Mouse (Mus musculus): Measurements from ENCODE around the gene Pask.
A peak's percentile ranks its signal among the peaks of the same experiment; 100 is the strongest.
"Not testable (repeated sequence)": the region's sequence is repeated elsewhere in the genome, so short reads cannot be mapped to it uniquely, and the experiment has no call there.

Pask gene

DNA sequence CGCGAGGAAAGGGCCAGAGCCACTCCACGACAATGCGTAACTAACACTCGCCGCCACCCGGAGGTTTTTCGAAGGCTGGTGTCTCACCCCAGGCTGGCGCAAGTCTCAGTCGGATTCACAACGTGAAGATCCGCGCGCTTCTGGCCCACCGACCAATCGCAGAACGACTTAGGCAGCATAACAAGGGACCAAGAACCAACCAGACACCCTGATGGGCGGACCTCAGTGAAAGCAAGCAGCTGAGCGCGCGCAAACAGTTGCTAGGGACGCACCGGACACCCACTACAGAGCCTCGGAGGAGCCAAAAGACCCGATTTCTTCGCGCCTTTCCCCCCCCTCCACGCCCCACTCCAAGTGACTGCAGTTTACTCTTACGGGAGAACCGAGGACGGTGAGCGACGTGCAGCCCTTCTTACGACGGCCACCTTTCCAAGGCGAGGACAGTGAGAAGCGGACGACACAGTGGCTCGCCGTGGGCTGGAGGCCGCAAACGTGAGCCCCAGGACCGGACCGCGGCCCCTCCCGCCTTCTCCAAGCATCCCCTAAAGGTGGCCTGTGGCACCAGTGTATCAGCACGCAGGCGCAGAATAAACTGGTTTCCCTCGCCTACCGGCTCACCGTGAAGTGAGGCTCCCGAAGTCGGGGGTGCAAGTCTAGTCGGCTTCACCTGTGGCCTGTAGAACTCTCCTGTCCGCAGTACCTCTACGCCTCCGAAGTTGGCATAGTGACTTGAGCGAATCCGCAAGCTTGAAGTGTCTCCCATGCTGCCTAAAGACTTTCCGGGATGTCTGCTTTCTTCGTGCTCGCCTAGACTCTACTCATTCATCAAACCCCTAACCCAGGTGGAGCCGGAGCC is at the start of gene Pask, which contains the start of gene Ppp1r7:
Gene Pask (minus strand): TSS at position 835 of the 856 bp plus-strand sequence.
Gene Ppp1r7 (plus strand): TSS at position 207 of the 856 bp plus-strand sequence.
- peak; percentile 83 to 92 for DNase-seq (ENCODE audit: low spot score in 2 of 2)

DNA sequence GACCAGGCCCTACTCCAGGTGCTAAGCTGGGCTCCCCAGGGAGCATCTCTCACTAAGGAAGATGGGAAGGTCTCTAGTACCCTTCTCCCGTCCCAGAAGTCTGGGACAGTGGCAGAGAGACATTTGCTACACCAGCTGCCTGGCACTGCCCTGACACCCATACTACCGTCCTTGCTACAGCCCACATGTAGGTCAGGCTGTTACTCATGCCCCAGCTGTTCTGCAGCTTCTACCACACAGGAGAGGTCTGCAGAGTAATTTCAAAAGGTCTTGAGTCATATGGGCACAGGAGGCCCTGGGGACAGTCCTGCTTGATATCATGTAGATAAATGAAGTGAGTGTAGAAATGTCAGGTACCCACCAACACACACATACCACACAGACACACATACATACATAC is 45.6 kb upstream of the Pask start:
- DNase-seq (ENCODE audit: low spot score in 2 of 2), result no peak

DNA sequence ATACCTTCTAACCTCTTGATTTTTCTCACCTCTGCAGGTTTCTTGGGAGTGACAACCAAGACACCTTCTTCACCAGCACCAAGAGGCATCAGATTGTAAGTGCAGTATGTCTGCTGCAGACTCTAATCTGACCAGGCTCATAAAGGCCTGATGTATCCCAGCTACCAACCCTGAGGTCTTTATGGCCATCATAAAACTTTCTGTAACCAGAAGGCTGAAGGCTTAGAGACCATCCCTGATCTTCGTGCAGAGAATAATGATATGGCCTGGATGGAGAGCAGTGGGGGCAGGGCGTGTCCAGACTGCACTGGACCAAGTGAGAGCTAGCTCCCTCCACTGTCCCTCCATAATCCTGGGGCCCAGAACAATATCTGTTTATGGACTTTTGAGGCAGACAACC is 43.9 kb upstream of the Pask start:
- DNase-seq (ENCODE audit: low spot score in 2 of 2), result no peak

- DNase-seq (ENCODE audit: low spot score in 2 of 2), result no peak
Observed at GRCm38 (mm10) chr1:93379117-93379516, 35.8 kb upstream of the Pask start.

DNA sequence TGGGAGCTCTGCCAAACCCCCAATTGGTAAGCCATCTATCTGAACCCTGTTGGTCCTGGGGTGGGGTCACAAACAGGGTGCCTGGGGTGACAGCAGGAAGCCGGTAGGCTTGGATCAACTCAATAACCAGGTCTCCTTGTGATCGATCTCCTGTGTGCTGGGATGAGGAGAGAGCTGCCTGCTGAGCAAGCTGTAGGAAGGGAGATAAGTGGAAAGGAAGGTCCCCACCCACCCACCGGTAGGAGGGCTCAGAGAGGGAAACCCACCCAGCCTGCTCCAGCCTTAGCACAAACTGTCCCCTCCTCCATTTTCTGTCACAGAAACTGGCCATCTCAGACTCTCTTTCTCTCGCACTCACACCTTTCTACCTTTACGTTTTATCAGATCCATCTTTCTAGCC is 34.0 kb upstream of the Pask start:
- no peak for DNase-seq (ENCODE audit: low spot score in 2 of 2)

DNA sequence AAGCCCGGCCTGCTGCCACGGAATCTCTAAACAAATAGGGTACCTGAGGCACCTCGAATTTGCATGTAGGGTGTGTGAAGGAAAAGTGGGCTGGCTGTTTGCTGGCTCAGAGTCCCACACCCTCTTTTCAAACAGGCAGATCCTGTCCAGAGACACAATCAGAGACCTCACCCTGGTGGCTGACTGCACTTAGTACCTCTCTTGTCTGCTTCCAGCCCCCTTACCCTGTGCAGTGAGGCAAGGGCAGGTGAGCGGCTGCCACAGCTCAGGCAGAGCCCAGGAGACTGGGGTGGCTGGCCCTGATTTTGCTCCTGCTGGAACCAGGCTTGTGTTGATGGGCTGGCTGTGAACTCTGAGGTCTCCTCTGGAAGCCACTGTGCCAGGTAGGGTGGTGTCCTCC is 30.4 kb upstream of the Pask start, which contains the start of gene Ano7:
Gene Ano7 (plus strand): TSS at position 266 of the 400 bp plus-strand sequence.
- no peak for DNase-seq (ENCODE audit: low spot score in 2 of 2)

- DNase-seq (ENCODE audit: low spot score in 2 of 2), result no peak
Observed at GRCm38 (mm10) chr1:93365641-93366040, 22.4 kb upstream of the Pask start.

DNA sequence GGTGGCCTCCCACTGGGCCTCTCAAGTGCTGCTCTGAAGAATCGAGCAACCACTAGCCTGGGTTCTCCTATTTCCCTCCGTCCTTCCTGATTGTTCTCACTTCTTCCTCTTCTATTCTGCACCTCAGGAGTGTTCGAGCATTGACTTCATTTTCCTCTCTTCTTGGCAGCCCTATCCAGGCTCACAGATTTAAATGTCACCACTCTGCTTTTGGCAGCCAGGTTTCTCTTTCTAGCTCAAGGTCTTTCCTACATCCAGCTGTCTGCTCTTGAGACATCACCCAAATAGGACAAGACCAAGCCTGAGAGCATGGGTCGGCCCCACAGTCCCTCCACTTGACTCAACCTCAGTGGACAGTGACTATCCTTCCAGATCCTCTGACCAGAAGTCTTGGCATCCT is 19.4 kb upstream of the Pask start:
- DNase-seq (ENCODE audit: low spot score in 2 of 2), result no peak

- no peak for DNase-seq (ENCODE audit: low spot score in 2 of 2)
Observed at GRCm38 (mm10) chr1:93352724-93353123, 9.4 kb upstream of the Pask start.

DNA sequence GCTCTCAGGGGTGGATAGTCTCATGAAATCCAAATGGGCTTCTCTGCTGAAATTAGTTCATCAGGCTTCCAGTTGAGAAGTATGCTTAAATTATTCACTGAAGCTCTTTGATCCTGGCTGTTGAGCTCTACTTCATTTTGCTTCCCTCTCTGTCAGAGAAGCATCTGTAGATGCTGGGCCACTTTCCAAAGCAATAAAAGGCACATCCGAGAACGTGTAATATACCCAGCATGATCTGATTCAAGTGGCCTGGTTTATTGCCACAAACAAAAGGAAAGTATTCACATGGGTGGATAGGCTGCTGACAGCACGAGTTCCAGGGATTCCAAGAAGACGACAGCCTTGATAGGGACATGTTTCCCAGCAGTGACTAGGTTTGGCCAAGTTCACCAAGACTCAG is 6.4 kb upstream of the Pask start:
- DNase-seq (ENCODE audit: low spot score in 2 of 2), result no peak

- no peak for DNase-seq (ENCODE audit: low spot score in 2 of 2)
Observed at GRCm38 (mm10) chr1:93347176-93347575, 3.9 kb upstream of the Pask start.

- DNase-seq (ENCODE audit: low spot score in 2 of 2), result peak; percentile 84 to 93
Observed at GRCm38 (mm10) chr1:93343504-93344047, 294 bp upstream of the Pask start.

GRCm38 (mm10) chr1:93334621-93335020 is 8.7 kb downstream of the Pask start:
- no peak for DNase-seq (ENCODE audit: low spot score in 2 of 2)

DNA sequence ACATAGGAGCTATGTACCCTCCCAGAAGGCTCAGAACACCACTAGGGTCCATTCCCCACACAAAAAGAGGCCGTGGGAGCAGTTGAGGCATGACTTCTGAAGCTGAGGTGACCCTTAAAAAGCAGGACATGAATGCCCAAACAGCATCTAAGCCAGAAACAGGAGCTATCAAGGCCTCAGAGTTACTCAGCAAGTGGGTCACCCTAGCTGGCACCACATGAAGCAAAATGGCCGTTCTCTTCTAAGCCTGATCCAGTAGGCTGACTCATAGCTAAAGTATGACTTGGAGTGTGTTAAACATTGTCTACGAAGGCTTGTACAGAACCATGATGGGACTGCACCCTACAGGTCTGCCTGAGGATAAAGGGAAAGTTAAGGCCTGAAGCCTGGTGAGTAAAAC is 16.8 kb downstream of the Pask start:
- DNase-seq (ENCODE audit: low spot score in 2 of 2), result no peak

GRCm38 (mm10) chr1:93323973-93324372 is 19.3 kb downstream of the Pask start:
- no peak for DNase-seq (ENCODE audit: low spot score in 2 of 2)

- DNase-seq (ENCODE audit: low spot score in 2 of 2), result peak; percentile 73 to 83
Observed at GRCm38 (mm10) chr1:93305581-93306337, 37.5 kb downstream of the Pask start, which contains the start of gene Mterf4. Gene Mterf4 (minus strand): TSS chr1:93305915.

DNA sequence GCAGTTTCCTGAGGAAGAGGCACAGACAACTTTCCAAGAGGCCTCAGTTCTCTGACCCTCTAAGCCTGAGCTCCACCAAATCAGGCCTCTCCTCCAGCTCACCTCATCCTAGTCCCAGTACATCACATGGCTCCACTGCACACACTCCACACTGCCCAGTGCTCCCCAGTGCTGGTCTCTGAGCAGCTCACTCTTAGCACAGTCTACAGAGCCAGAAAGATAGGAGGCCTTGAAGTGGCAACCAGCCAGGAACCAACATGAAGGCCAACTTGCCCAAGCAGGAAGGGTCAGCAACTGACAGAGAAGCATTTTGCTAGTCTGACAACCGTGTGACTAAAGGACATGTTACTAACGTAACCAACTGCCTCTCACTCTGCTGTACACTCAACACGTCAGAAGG is 42.7 kb downstream of the Pask start:
- DNase-seq (ENCODE audit: low spot score in 2 of 2), result no peak

GRCm38 (mm10) chr1:93299791-93300190 is 43.5 kb downstream of the Pask start:
- no peak for DNase-seq (ENCODE audit: low spot score in 2 of 2)

DNA sequence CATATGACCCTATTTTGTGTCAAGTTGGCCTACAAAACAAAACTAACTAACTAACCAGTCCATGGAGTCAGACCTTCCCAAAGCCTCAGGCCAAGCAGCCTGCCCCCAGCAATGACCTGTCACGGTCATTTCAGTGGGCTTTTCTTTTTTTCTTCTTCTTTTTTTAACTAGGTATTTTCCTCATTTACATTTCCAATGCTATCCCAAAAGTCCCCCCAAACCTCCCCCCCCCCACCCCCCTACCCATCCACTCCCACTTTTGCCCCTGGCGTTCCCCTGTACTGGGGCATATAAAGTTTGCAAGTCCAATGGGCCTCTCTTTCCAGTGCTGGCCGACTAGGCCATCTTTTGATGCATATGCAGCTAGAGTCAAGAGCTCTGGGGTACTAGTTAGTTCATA is 48.8 kb downstream of the Pask start:
- not testable (repeated sequence) for DNase-seq (ENCODE audit: low spot score in 2 of 2)

DNA sequence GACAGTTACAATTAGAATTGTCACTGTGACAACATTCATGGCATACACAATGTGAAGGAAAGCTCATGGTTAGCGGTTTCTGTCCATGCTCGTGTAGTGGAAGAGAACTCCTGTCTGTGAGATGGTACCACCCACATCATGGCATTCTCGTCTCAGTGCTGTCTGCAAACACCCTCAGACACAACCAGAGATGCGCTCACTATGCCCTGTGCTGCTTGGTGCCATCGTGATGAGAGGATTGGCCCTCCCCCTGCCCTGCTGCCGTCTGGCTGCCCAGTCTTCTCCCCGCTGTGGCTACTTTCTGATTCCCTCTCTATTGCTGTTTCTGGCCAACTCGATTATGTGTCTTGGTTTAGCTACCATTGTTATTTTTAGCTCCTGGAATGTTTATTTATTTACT is 51.3 kb downstream of the Pask start:
- no peak for DNase-seq (ENCODE audit: low spot score in 2 of 2)

DNA sequence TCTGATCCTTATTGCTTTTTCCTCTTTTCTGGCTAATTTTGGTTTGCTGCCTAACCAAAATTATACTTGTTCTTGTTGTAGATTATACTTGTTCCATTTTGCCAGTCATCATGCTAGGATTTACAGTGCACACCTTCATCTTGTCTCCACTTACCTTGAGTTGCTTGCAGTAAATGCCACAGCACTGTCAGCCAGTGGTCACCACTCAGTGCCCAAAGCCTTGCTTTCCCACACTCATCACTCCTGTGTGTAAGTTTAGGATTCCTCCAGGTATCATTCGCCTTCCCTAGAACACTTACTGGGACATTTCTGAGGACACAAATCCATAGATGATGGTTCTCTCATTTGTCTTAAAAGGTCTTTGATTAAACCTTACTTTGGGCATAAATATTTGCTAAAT is 51.7 kb downstream of the Pask start:
- DNase-seq (ENCODE audit: low spot score in 2 of 2), result no peak

- DNase-seq (ENCODE audit: low spot score in 2 of 2), result no peak
Observed at GRCm38 (mm10) chr1:93290956-93291355, 52.3 kb downstream of the Pask start.

All from cerebellum, postnatal 4 days (tissue).